Mouse (Mus musculus): ENCODE results near the gene Mydgf. TPM values are rescaled to one million over a fixed set of nuclear protein-coding genes. Genes with fewer than 3 reads are reported as not detected.

Gene Mydgf
- total RNA-seq, 2 experiments from 2014 or later = 40.5 to 42.1 TPM

GRCm38 (mm10) chr17:56148790-56149618, 34.7 kb downstream of the Mydgf start:
- DNase-seq (ENCODE audit: low spot score in 2 of 2) = no peak
- intact Hi-C loops (cut with DNase I) = no loop called here

DNA sequence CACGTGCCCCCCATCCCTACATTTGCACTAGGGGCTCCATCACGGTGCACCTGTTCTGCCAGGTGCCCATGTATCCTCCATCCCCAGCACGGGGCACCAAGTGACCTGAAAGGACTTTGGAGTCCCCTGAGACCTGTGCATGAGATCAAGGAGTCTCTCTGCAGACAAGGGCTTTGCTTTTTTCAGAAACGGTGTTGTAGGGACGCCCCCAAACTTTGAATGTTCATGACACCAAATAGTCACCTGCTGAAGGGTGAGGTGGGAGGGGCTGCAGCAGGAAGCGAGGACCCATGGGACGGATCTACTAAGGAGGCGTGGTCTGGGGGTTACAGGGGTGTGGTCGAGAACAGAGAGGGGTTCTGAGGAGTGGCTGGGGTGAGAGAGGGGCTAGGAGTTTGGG, 35.4 kb downstream of the Mydgf start:
- no peak for DNase-seq (ENCODE audit: low spot score in 2 of 2)
- intact Hi-C loops (cut with DNase I) = no loop called here

- no peak for DNase-seq (ENCODE audit: low spot score in 2 of 2)
- intact Hi-C loops (cut with DNase I) = no loop called here
Observed at GRCm38 (mm10) chr17:56147420-56147819, 36.3 kb downstream of the Mydgf start.

GRCm38 (mm10) chr17:56146131-56146530, 37.6 kb downstream of the Mydgf start:
- no peak for DNase-seq (ENCODE audit: low spot score in 2 of 2)
- intact Hi-C loops (cut with DNase I) = no loop called here

DNA sequence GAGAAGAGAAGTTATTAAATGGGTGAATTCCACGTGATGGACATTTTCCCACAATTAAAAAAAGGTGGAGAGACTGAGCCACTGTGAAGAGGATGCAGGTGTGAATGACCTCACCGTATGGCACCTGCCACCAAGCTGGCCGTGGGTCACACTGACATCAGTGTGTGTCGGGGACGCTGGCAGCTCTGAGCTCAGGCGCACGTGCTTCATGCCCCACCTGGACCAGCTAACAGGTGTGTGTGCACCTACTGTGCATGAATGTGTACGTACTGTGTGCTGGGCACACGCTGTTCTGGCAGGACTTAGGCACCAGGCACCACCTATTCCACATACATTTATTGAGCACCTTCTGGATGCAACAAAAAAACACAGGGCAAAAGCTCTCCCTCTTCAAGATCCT, 39.2 kb downstream of the Mydgf start:
- no peak for DNase-seq (ENCODE audit: low spot score in 2 of 2)
- intact Hi-C loops (cut with DNase I) = no loop called here

DNA sequence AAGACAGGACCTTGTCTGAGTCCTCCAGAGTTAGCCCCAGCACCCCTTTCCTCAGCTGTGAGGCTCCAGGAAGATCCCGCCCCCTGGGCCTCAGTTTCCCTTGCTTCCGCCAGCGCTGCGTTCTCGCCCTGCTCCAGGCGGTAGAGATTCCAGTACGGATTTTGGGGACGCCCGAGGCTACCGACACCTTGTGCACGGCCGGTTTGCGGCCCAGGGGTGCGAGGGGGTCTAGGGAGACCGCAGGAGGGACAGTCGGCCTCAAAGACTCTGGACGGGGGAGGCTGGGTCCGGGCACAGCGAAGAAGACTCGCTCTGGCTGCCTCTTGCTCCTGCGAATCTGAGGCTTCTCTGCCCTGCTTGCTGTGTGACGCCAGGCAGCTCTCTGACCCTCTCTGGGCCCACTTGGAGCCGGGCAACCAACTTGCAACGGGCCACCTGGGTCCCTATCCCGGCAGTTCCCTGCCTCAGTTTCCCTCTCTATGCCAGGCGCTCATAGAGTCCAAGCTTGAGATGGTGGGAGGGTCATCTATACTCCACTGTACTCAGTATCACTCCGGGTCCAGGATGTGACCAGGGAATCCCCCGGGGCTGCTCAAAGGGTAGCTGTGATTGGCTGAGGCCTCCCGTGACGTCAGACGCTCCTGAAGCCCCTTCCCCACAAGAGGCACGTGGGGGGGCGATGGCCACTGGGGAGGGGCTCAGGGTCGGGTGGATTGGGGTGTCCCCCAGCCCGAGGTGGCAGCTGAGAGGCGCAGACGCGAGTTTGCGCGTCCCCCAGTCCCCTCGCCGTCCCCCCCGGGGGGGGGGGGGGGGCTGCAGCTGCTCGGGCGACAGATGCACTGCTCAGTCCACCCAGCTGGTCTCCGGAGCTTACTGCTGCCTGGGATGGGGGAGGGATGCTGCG, 41.8 kb downstream of the Mydgf start:
- peak in 1 of 2 experiments; percentile 65 for DNase-seq (ENCODE audit: low spot score in 2 of 2)
- intact Hi-C loops (cut with DNase I) = loop anchor here (2.0 kb wide), 1 partner anchor 21 kb away; the partner anchor contains the start of gene Tnfaip8l1

GRCm38 (mm10) chr17:56139858-56140595, 43.7 kb downstream of the Mydgf start, which contains the start of gene Sema6b:
Sema6b (minus strand) TSS chr17:56140343.
- peak; percentile 79 to 86 for DNase-seq (ENCODE audit: low spot score in 2 of 2)
- intact Hi-C loops (cut with DNase I) = loop anchor here (2.0 kb wide), 1 partner anchor 23 kb away; the partner anchor contains the start of gene Tnfaip8l1

DNA sequence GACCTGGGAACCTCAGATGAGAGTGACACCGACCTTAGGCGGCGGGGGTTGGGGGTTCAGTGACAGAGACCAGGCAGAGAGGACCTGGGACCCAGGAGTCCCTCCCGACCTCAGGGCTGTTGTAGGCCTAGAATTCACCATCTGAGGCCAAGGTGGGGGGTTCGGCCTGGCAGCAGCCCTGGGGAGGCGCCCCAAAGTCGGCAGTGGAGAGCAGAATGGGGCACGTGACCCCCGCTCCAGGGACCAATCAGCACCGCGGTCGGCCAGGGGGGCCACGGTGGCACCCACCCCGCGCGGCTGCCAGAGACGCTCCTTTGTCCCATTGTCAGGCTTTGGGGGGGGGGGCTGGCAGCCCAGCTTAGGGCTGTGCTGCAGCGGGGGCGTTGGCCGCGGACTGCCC, 44.4 kb downstream of the Mydgf start:
- no peak for DNase-seq (ENCODE audit: low spot score in 2 of 2)
- intact Hi-C loops (cut with DNase I) = no loop called here

- no peak for DNase-seq (ENCODE audit: low spot score in 2 of 2)
- intact Hi-C loops (cut with DNase I) = no loop called here
Observed at GRCm38 (mm10) chr17:56137839-56138613, 45.7 kb downstream of the Mydgf start.

DNA sequence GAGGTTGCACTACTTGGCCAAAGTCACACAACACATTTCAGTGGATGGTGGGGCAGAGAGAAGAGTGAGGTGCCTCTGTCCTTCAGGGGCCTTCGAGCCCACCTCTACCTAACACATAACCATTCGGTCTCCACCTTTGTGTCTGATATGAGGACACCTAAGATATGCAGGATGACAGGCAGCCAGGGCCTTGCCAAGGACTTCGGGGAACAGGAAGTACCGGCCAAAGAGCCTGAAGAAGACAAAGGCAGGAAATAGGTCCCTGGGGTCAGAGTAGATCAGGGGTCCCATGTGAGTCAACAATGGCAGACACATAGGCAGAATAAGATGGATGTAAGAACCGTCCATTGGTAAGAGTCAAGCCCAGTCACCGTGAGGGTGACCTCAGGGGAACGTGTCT, 47.2 kb downstream of the Mydgf start:
- intact Hi-C loops (cut with DNase I) = no loop called here
- no peak for DNase-seq (ENCODE audit: low spot score in 2 of 2)

GRCm38 (mm10) chr17:56134463-56134971, 49.2 kb downstream of the Mydgf start:
- DNase-seq (ENCODE audit: low spot score in 2 of 2) = no peak
- intact Hi-C loops (cut with DNase I) = loop anchor here (2.0 kb wide), 1 partner anchor 120 kb away; no protein-coding TSS in a partner anchor

DNA sequence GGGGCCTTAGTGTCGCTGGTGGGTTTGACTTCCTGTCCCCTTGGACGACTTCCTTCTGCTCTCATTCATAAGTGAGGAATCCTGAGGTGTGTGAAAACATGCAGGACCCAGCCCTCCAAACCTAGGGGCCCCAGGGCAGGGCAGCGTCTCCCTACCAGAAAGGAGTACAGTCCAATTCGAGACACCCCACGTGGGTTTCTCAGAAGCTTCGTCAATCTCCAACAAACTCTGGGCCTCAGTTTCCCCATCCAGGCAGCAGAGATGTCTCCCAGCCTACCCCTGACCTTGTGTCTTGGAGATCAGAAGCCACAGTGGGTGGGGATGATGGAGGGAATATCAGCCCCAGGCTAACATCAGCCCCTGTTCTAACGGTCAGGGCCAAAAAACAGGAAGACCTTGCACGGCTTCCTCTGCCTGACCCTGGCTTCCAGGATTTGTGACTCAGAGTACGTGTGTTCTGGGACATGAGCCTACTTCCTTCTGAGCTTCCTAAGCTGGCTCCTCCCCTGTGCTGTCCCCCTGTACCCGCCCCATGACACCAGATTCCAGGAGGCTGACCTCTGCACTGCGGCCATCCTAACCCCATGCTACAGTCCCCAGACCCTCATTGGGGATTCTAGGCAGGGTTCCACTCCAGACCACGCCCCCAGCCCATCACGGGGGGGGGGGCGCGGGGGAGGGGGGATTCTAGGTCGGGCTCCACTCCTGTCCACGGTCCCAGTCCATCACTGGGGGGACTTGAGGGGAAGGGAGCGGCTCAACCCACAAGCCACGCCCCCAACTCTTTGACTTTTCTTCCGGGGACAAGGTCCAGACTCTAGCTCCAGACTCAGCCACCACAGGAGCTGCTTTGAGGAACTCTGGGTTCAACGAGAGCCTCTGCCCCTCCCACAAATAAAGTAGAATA, 50.0 kb downstream of the Mydgf start:
- intact Hi-C loops (cut with DNase I) = loop anchor here (2.0 kb wide), 2 partner anchors 25 to 121 kb away; no protein-coding TSS in a partner anchor
- no peak for DNase-seq (ENCODE audit: low spot score in 2 of 2)

- DNase-seq (ENCODE audit: low spot score in 2 of 2) = no peak
- intact Hi-C loops (cut with DNase I) = loop anchor here (2.0 kb wide), 1 partner anchor 26 kb away; no protein-coding TSS in a partner anchor
Observed at GRCm38 (mm10) chr17:56132661-56133060, 51.1 kb downstream of the Mydgf start.

DNA sequence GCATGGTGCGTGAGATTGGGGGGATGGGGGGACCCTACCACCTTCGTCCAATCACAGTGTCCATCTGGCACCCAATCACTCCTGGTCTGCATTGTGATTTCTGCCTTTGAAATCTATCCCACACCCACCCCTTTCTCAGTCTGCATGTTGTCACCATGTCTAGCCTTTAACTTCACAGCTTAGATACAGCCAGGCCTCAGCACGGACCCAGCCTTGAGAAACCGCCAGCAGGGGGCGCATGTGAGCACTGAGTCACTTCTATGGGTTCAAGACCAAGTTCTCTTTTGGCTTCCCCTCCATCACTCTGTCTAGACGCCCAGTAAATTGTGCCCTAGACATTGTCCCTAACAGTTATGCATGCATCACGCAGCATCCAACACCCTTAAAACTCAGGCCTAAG, 51.9 kb downstream of the Mydgf start:
- DNase-seq (ENCODE audit: low spot score in 2 of 2) = no peak
- intact Hi-C loops (cut with DNase I) = loop anchor here (2.0 kb wide), 1 partner anchor 27 kb away; no protein-coding TSS in a partner anchor

DNA sequence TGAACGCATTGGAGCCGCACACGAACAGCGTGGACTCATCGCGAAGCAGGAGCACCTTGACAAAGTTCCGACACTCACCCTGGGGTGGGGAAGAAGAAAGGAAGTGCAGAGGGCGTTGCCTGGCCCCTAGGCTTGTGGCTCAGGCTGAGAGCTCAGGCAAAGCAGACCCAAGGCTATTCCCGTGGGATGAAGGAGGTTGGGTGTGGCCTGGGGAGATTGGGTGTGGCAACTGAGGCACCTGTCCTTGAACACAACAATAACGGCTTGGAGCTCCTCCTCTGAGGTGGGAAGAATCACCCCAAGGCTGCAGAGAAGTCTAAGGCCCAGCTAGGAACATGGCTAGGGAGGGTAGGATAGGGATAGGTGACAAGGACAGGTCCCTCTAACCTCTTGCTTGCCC, 52.6 kb downstream of the Mydgf start:
- no peak for DNase-seq (ENCODE audit: low spot score in 2 of 2)
- intact Hi-C loops (cut with DNase I) = no loop called here

GRCm38 (mm10) chr17:56128246-56128645, 55.5 kb downstream of the Mydgf start:
- no peak for DNase-seq (ENCODE audit: low spot score in 2 of 2)
- intact Hi-C loops (cut with DNase I) = no loop called here

- no peak for DNase-seq (ENCODE audit: low spot score in 2 of 2)
- intact Hi-C loops (cut with DNase I) = no loop called here
Observed at GRCm38 (mm10) chr17:56126175-56126574, 57.5 kb downstream of the Mydgf start.

Data from left cerebral cortex, postnatal 25 days (tissue).